Mouse (Mus musculus) hindbrain, embryonic 13.5 days (tissue): ENCODE data around the gene Celf6. TPM values are rescaled to one million over a fixed set of nuclear protein-coding genes. Genes with fewer than 3 reads are reported as not detected.

Experiments used
- ATAC-seq: fragments of 200-750 bp; cut with Nextera tagmentation; 2 replicates; pipeline ENCODE4 v1.8.0; 2017; ENCODE audit warnings: moderate TSS enrichment; ENCODE audit not compliant: low FRiP score
- H3K27ac ChIP-seq: fragments of 300-500 bp; sonication (generic); 2 replicates; pipeline ENCODE4 v1.5.1; 2015; ENCODE audit warnings: inconsistent platforms, mild to moderate bottlenecking, moderate library complexity
- H3K27me3 ChIP-seq: fragments of 300-500 bp; sonication (generic); 2 replicates; pipeline ENCODE4 v1.6.1; 2015; ENCODE audit warnings: mild to moderate bottlenecking, inconsistent platforms
- H3K36me3 ChIP-seq: fragments of 300-500 bp; sonication (generic); 2 replicates; pipeline ENCODE4 v1.6.1; 2015; ENCODE audit warnings: mild to moderate bottlenecking, inconsistent platforms
- H3K4me1 ChIP-seq: fragments of 300-500 bp; sonication (generic); replicated peaks from 2 replicates; pipeline ENCODE4 v1.6.1; 2015; ENCODE audit warnings: inconsistent platforms
- H3K4me2 ChIP-seq: fragments of 300-500 bp; sonication (generic); 2 replicates; pipeline ENCODE4 v1.6.1; 2015; ENCODE audit warnings: inconsistent platforms, mild to moderate bottlenecking, moderate library complexity
- H3K4me3 ChIP-seq: fragments of 300-500 bp; sonication (generic); 2 replicates; pipeline ENCODE4 v1.5.1; 2015; ENCODE audit warnings: mild to moderate bottlenecking, inconsistent platforms
- H3K9ac ChIP-seq: fragments of 300-500 bp; sonication (generic); 2 replicates; pipeline ENCODE4 v1.6.1; 2015; ENCODE audit warnings: mild to moderate bottlenecking, inconsistent platforms
- H3K9me3 ChIP-seq: fragments of 300-500 bp; sonication (generic); 2 replicates; pipeline ENCODE4 v1.6.1; 2016; ENCODE audit warnings: inconsistent platforms
- WGBS: fragments of 180-500 bp; shearing (Covaris S2); methylation state at CpG from one replicate; pipeline ENCODE4 v1.1.7; 2015; 5-methylcytosine and 5-hydroxymethylcytosine counted together
- polyA plus RNA-seq: library from polyadenylated mRNA; unstranded; fragments of >200 nt; fragmentation: Nextera tagmentation; extraction: Ambion mirVana; gene quantifications from 2 replicates; pipeline ENCODE4 v1.2.1, GENCODE M21; 2015

Gene Celf6
- polyA plus RNA-seq: 35.4 and 39.3 TPM in 2 replicates

DNA sequence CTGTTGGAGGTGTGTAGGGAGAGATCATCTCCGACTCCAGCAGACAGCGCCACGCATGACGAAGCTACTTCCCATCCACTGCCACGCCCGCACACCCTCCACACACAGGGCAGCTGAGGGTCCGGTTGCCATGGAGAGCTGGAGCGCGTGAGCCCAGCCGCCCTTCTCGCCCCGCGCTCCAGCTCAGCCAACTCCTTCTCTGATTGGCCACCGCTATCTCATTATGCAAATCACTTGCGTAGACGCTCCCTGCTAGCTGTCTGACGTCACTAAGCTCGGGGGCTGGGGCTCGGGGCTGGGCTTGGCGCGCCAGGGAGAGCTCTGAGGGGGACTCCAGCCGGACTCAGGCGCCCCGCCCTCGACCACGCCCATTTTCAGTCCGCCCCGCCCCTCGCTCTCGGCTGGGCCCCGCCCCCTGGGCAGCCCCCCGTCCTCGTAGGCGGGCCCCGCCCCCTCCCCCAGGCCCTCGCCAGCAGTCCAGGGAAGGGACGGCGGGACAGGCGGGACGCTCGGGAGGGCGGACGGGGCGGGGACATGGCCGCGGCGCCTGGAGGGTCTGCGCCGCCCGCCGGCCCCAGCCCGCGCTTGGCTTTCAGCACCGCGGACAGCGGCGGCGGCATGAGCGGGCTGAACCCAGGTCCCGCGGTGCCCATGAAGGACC, at the start of gene Celf6:
Celf6 (plus strand) TSS at position 74 of the 661 bp plus-strand sequence.
- H3K4me1 ChIP-seq: peaks cover 24% of the 10 kb centered on the region
- ATAC-seq: peak; percentile 97
- WGBS: under 1% methylated on average over 42 of the region's 61 CpGs
- H3K27ac ChIP-seq: peak within 1 kb of the TSS; percentile 62
- peak within 1 kb of the TSS; percentile 78 for H3K9ac ChIP-seq
- no peaks in the 10 kb centered on the region for H3K36me3 ChIP-seq
- H3K9me3 ChIP-seq: no peaks in the 10 kb centered on the region
- peak within 1 kb of the TSS; percentile 64 for H3K4me2 ChIP-seq
- H3K4me3 ChIP-seq: peak within 1 kb of the TSS; percentile 56
- H3K27me3 ChIP-seq: peaks cover 26% of the 10 kb centered on the region

DNA sequence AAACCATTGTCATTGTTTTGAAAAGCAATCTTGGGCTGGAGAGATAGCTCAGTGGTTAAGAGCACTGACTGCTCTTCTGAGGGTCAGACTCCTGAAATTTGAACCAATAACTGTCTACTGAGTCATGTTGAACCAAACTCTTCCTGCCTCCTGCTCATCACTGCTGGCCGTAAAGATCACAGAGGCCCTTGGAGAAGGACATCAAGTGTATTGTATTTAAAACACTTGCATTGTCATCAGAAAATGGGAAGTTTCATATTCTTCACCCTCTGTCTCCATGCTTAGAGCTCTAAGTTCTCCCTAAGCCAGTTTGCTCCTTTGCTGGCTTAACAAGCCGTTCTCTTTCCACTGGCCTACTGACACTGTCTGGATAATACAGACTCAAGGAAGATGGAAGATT, 49.4 kb upstream of the Celf6 start:
- Histone ChIP-seq H3K27ac (no peak overlapping the region), H3K9ac (no peak overlapping the region), H3K9me3 (no peaks in the 10 kb centered on the region), H3K36me3 (no peaks in the 10 kb centered on the region), H3K27me3 (no peaks in the 10 kb centered on the region), H3K4me1 (no peaks in the 10 kb centered on the region), H3K4me3 (no peak overlapping the region), H3K4me2 (no peak overlapping the region)
- WGBS: 94% methylated on average over 2 of the region's 2 CpGs
- ATAC-seq: no peak

DNA sequence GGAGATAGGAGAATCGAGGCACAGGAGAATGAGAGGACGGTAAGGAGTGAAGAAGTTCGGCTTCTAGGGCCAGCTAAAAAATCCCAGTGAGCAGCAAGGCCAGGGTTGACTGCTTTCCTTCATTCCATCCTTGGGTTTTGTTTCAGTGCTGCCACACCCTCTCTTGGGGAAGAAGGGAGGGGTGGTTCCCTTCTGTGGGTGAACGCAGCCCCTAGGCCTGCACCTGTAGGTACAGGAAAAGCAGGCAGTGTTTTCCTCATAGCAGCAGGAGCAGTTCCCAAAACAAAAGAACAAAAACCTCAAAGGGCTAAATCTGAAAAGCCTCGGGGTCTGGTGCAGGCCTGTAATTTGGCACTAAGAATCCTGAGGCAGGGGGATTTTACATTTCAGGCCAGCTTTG, 46.1 kb upstream of the Celf6 start:
- Histone ChIP-seq H3K27me3 (no peaks in the 10 kb centered on the region), H3K9me3 (no peaks in the 10 kb centered on the region), H3K4me1 (no peaks in the 10 kb centered on the region), H3K27ac (no peak overlapping the region), H3K9ac (no peak overlapping the region), H3K4me3 (no peak overlapping the region), H3K36me3 (no peaks in the 10 kb centered on the region), H3K4me2 (no peak overlapping the region)
- ATAC-seq: no peak
- 38% methylated on average over 5 of the region's 5 CpGs for WGBS

DNA sequence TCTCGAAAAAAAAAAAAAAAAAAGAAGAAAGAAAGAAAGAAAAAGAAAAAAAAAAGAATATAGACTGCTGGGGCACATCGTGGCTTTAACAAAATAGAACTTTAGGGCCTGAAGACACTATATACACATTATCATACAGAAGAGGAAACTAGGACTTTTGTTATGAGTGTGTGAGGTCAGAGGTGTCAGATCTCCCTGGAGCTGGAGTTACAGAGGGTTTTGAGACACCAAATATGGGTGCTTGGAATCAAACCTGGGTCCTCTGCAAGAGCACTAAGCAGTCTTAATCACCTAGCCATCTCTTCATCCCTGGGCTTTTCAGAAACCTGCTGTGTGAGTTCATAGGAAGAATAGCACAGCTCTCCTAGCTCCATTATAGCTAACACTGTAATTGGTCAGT, 44.3 kb upstream of the Celf6 start:
- Histone ChIP-seq H3K9me3 (no peaks in the 10 kb centered on the region), H3K9ac (no peak overlapping the region), H3K27ac (no peak overlapping the region), H3K27me3 (peaks cover 9% of the 10 kb centered on the region; the same call in 1 of the 2 replicates), H3K36me3 (no peaks in the 10 kb centered on the region), H3K4me2 (no peak overlapping the region), H3K4me3 (no peak overlapping the region), H3K4me1 (no peaks in the 10 kb centered on the region)
- WGBS: 53% methylated on average over 2 of the region's 2 CpGs
- ATAC-seq: no peak

DNA sequence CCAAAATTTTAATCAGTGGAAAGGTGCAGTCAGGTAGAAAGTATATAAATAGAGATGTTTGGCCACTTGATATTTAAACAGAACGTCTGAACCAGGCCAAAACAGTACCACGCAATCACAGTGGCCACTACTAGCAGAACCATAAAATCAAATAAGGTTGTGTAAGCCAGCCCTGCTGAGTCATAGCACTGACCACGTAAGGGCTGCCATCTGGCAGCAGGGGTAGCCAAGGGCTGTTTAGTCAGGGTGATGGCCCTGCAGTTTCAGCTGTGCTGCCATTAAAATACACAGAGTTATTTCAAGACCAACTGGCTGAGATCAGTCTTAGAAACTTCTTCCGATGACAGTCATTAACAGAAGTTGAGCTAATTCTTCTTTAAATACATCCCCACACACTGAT, 43.8 kb upstream of the Celf6 start:
- peaks cover 9% of the 10 kb centered on the region; the same call in 1 of the 2 replicates for H3K27me3 ChIP-seq
- H3K9me3 ChIP-seq: no peaks in the 10 kb centered on the region
- no peaks in the 10 kb centered on the region for H3K36me3 ChIP-seq
- H3K9ac ChIP-seq: no peak overlapping the region
- ATAC-seq: no peak
- peaks cover 1% of the 10 kb centered on the region for H3K4me1 ChIP-seq
- no peak overlapping the region for H3K4me2 ChIP-seq
- WGBS: 77% methylated on average over 4 of the region's 4 CpGs
- H3K27ac ChIP-seq: no peak overlapping the region
- no peak overlapping the region for H3K4me3 ChIP-seq

DNA sequence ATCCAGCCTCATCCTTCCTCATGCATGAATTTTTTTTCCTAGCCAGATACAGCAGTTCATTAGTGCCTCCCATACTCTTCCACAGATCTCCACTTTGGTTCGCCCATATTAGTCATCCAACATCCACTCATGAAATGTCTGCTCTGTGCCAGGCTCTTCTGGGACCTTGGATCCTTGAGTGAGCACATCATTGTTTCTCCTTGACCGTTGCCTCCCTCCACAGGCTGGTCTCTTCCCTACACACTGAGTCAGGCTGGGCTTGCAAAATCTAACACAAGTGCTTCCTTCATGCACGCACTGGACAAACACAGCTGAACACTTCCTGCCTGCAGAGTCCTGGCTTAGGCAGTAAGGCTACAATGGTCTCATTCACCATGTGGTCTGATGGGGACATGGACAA, 40.1 kb upstream of the Celf6 start:
- no peak overlapping the region for H3K9ac ChIP-seq
- no peak overlapping the region for H3K4me3 ChIP-seq
- peaks cover 31% of the 10 kb centered on the region for H3K4me1 ChIP-seq
- H3K27ac ChIP-seq: no peak overlapping the region
- WGBS: 91% methylated on average over 3 of the region's 3 CpGs
- H3K27me3 ChIP-seq: peaks cover 9% of the 10 kb centered on the region; the same call in 1 of the 2 replicates
- no peak for ATAC-seq
- no peaks in the 10 kb centered on the region for H3K36me3 ChIP-seq
- H3K4me2 ChIP-seq: no peak overlapping the region
- no peaks in the 10 kb centered on the region for H3K9me3 ChIP-seq

DNA sequence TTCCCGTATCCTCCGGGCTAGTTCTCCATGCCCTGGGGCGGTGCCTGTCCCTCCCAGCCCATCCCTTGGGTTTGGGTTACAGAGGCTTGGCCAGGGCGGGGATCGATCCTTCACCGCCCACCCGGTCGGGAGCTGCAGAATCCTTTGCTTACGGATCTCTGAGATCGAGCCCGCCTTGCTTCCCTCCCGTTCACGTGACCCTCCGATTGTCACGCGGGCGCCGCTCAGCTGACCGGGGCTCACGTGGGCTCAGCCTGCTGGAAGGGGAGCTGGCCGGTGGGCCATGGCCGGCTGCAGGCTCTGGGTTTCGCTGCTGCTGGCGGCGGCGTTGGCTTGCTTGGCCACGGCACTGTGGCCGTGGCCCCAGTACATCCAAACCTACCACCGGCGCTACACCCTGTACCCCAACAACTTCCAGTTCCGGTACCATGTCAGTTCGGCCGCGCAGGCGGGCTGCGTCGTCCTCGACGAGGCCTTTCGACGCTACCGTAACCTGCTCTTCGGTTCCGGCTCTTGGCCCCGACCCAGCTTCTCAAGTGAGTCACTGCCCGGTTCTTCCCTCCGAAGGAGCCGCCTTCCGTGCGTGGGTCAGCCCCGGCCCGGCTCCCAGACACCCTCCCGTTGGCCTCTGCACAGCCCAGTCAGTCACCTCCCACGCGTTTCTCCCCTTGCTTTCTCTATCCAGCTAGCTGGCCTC, 38.1 kb upstream of the Celf6 start, which contains the start of the genes Hexa and Tmem202:
Hexa (plus strand) TSS at position 100 of the 697 bp plus-strand sequence.
Tmem202 (minus strand) TSS at position 407 of the 697 bp plus-strand sequence.
- peak within 1 kb of the TSS; percentile 80 for H3K9ac ChIP-seq
- 2% methylated on average over 55 of the region's 55 CpGs for WGBS
- H3K36me3 ChIP-seq: no peaks in the 10 kb centered on the region
- H3K4me1 ChIP-seq: peaks cover 36% of the 10 kb centered on the region
- peak within 1 kb of the TSS; percentile 68 for H3K4me3 ChIP-seq
- peak; percentile 95 for ATAC-seq
- no peaks in the 10 kb centered on the region for H3K9me3 ChIP-seq
- H3K27ac ChIP-seq: peak within 1 kb of the TSS; percentile 40; the same call in 1 of the 2 replicates
- H3K4me2 ChIP-seq: peak within 1 kb of the TSS; percentile 80
- H3K27me3 ChIP-seq: peaks cover 9% of the 10 kb centered on the region; the same call in 1 of the 2 replicates

DNA sequence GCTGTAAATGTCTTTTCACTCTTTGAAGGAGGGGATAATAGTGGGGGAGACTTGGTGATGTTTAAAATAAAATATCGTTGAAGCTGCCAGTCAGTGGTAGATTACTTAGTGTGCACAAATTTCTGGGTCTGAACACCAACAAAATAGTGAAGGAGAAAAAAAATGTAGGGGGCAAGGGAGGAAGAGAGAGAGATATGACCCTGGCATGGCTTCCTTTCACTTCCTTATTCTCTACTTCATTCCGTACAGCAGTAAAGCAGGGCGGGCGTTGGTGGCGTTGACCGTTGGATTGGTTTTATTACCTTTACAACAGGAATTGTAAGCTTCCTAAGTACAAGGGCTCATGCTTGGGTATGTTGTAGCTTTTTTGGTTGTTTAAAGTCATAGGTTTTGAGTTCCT, 36.1 kb upstream of the Celf6 start:
- WGBS: 95% methylated on average over 6 of the region's 6 CpGs
- H3K36me3 ChIP-seq: no peaks in the 10 kb centered on the region
- H3K9me3 ChIP-seq: no peaks in the 10 kb centered on the region
- ATAC-seq: no peak
- H3K4me2 ChIP-seq: no peak overlapping the region
- H3K9ac ChIP-seq: no peak overlapping the region
- peaks cover 36% of the 10 kb centered on the region for H3K4me1 ChIP-seq
- no peak overlapping the region for H3K4me3 ChIP-seq
- no peak overlapping the region for H3K27ac ChIP-seq
- peaks cover 9% of the 10 kb centered on the region; the same call in 1 of the 2 replicates for H3K27me3 ChIP-seq

DNA sequence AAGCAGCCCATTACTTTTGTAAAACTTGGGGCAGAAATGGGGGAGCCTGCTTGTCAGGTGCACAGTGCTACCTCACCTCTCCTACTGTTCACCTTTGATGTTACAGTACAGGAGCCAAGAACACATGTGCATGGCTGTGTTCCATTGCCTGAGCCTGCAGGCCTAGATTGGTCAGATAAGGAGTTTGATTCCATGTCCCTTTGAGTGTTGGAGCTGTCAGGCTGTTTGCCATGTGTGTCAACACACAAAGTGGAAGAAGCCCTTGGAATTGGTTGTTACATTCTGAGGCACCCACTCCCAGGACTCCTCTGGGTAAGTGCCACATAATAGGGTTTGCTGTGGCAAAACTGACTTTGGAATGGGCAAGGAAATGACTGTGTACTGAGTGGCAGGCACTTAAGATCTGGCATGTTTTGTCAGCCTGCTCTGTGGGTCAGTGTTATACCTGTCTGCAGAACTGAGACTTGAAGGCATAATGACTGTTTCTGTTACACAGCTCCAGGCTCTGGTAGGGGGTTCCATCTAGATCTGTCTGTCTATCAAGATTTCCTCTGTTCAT, 34.9 kb upstream of the Celf6 start:
- H3K4me1 ChIP-seq: peaks cover 36% of the 10 kb centered on the region
- peaks cover 3% of the 10 kb centered on the region; the same call in 1 of the 2 replicates for H3K27me3 ChIP-seq
- H3K36me3 ChIP-seq: no peaks in the 10 kb centered on the region
- no peak for ATAC-seq
- no peak overlapping the region for H3K4me2 ChIP-seq
- no peak overlapping the region for H3K9ac ChIP-seq
- H3K4me3 ChIP-seq: no peak overlapping the region
- no peak overlapping the region for H3K27ac ChIP-seq
- no peaks in the 10 kb centered on the region for H3K9me3 ChIP-seq

DNA sequence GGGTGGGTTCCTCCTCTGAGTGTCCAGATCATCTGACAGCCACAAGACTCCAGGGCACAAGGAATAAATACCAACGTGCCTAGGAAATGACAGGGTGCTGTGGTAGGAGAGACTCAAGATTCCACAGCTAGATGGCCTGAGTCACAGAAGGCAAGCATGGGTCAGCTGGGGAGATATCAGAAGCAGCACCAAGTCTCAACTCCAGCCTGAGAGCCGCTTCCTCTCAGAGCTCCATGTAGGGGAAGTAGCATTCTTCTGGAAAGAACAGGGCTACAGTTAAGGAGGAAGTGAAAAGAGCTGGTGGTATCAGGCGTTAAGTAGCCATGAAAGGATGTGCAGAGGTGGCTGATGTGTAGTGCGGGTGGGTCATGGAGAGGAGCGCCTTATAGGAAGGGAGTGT, 33.0 kb upstream of the Celf6 start:
- Histone ChIP-seq H3K4me3 (no peak overlapping the region), H3K36me3 (peaks cover 7% of the 10 kb centered on the region; the same call in 1 of the 2 replicates), H3K9me3 (no peaks in the 10 kb centered on the region), H3K9ac (no peak overlapping the region), H3K4me2 (no peak overlapping the region), H3K4me1 (peaks cover 30% of the 10 kb centered on the region), H3K27me3 (no peaks in the 10 kb centered on the region), H3K27ac (no peak overlapping the region)
- 86% methylated on average over 5 of the region's 5 CpGs for WGBS
- no peak for ATAC-seq

DNA sequence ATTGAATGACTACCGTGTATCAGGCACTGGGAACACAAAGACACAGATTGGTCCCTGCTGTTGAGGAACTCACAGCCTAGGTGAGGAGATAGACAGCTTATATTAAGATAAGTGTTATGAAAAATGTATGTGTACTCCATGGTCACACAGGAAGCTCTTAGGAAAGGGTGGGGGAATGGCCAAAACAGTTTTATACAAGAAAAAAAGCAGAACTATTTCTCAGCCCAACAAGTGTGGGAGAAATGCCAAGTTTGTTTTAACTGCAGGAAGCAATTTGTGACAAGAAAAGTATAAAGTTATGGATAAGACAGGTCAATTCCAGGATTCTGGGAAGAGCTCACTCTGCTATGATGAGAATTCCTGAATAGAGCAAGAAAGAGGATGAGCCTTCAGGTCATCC, 29.8 kb upstream of the Celf6 start:
- Histone ChIP-seq H3K9ac (no peak overlapping the region), H3K4me3 (no peak overlapping the region), H3K9me3 (no peaks in the 10 kb centered on the region), H3K36me3 (peaks cover 10% of the 10 kb centered on the region; the same call in 1 of the 2 replicates), H3K27ac (no peak overlapping the region), H3K4me2 (no peak overlapping the region), H3K4me1 (peaks cover 3% of the 10 kb centered on the region), H3K27me3 (no peaks in the 10 kb centered on the region)
- no peak for ATAC-seq
- WGBS: 98% methylated on average over 1 of the region's 1 CpGs

DNA sequence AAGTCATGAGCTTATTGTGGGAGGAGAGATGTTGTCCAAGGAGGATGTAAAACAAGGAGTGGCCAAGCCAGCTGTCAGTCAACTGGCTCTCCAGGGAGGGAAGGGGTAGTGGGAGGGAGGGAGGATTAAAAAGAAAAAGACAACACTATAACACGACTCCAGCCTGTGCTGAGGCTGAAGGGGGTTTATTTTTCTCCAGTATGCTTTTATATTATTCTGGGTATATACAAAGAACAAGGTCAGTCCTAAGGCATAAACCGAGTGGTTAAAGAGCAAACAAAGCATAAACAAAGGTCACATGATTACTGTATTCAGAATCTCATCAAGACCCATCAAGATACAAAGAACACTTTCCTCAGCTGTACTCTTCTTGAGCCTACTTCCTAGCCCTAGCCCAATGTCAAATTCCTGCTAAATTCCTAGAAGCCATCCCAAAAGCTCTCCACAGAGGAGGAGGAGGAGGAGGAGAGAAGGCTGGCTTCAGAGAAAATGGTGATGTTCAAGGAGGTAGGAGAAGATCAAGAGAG, 28.7 kb upstream of the Celf6 start:
- H3K4me3 ChIP-seq: no peak overlapping the region
- H3K27ac ChIP-seq: no peak overlapping the region
- WGBS: 63% methylated on average over 2 of the region's 2 CpGs
- H3K4me2 ChIP-seq: no peak overlapping the region
- no peak overlapping the region for H3K9ac ChIP-seq
- no peak for ATAC-seq
- H3K36me3 ChIP-seq: peaks cover 10% of the 10 kb centered on the region; the same call in 1 of the 2 replicates
- H3K9me3 ChIP-seq: no peaks in the 10 kb centered on the region
- no peaks in the 10 kb centered on the region for H3K27me3 ChIP-seq
- no peaks in the 10 kb centered on the region for H3K4me1 ChIP-seq
